Mouse (Mus musculus): ENCODE results near the gene Phtf2. TPM values are rescaled to one million over a fixed set of nuclear protein-coding genes. Genes with fewer than 3 reads are reported as not detected.

The Phtf2 gene
- total and polyA plus RNA-seq, 2 experiments from 2014 or later: 17.4 to 24.9 TPM

- Histone ChIP-seq H3K9me3 (ENCODE audit: low read length) (no peaks in the 10 kb centered on the region), H3K9ac (no peak overlapping the region), H3K27ac (ENCODE audit: low read depth, low read length) (no peak overlapping the region), H3K27me3 (ENCODE audit: insufficient read depth, low read length) (no peaks in the 10 kb centered on the region), H3K4me3 (ENCODE audit: low read depth, low read length) (no peak overlapping the region), H3K36me3 (ENCODE audit: insufficient read depth) (no peaks in the 10 kb centered on the region; the same call in 1 of the 2 replicates), H3K4me1 (ENCODE audit: insufficient read depth) (peaks cover 19% of the 10 kb centered on the region; the same call in 1 of the 2 replicates), H3K4me2 (ENCODE audit: low read depth) (no peak overlapping the region)
- TF ChIP-seq CTCF (IDR thresholded peaks at IDR 0.05; ENCODE audit: low read depth): no peak
- DNase-seq: no peak
- ATAC-seq: no peak
- 77% methylated on average over 4 of the region's 4 CpGs for WGBS
Measured at GRCm38 (mm10) chr5:20884036-20884620, 2.2 kb upstream of the Phtf2 start.

GRCm38 (mm10) chr5:20880797-20881775, 838 bp downstream of the Phtf2 start:
- H3K27ac ChIP-seq (ENCODE audit: low read depth, low read length): peak overlapping the region; percentile 94
- TF ChIP-seq CTCF (IDR thresholded peaks at IDR 0.05; ENCODE audit: low read depth): 0 out of 2 replicates have a peak, but pooled peaks have one; percentile 21
- 3% methylated on average over 45 of the region's 64 CpGs for WGBS
- H3K36me3 ChIP-seq (ENCODE audit: insufficient read depth): no peaks in the 10 kb centered on the region; the same call in 1 of the 2 replicates
- peak overlapping the region; percentile 73 for H3K9ac ChIP-seq
- DNase-seq (peak; percentile 61), ATAC-seq (no peak; the same call in 1 of the 2 replicates)
- peaks cover 19% of the 10 kb centered on the region; the same call in 1 of the 2 replicates for H3K4me1 ChIP-seq (ENCODE audit: insufficient read depth)
- H3K9me3 ChIP-seq (ENCODE audit: low read length): no peaks in the 10 kb centered on the region
- peak overlapping the region; percentile 90 for H3K4me3 ChIP-seq (ENCODE audit: low read depth, low read length)
- peak overlapping the region; percentile 50 for H3K4me2 ChIP-seq (ENCODE audit: low read depth)
- no peaks in the 10 kb centered on the region for H3K27me3 ChIP-seq (ENCODE audit: insufficient read depth, low read length)

DNA sequence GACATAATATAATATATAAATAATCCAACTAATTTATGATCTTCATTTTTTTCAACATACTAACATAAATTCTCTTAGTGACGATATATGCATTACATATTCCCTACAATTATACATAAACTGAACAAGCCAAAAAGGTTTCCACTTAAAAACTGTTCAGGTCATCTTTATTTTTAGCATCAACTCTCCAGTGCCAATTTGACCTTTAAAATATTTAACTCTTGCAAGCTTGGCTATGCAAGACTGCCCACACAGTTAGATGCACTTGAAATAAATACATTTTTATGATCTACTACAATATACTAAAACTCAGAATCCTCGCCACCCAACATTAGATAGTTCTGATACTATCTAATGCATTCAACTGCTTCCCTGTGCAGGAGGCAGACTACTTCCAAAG, 1.5 kb downstream of the Phtf2 start:
- Histone ChIP-seq H3K36me3 (ENCODE audit: insufficient read depth) (no peaks in the 10 kb centered on the region; the same call in 1 of the 2 replicates), H3K27me3 (ENCODE audit: insufficient read depth, low read length) (no peaks in the 10 kb centered on the region), H3K4me2 (ENCODE audit: low read depth) (peak overlapping the region; percentile 50), H3K27ac (ENCODE audit: low read depth, low read length) (no peak overlapping the region), H3K4me3 (ENCODE audit: low read depth, low read length) (peak overlapping the region; percentile 90), H3K9me3 (ENCODE audit: low read length) (no peaks in the 10 kb centered on the region), H3K4me1 (ENCODE audit: insufficient read depth) (peaks cover 19% of the 10 kb centered on the region; the same call in 1 of the 2 replicates), H3K9ac (no peak overlapping the region)
- ATAC-seq (no peak), DNase-seq (no peak)
- 72% methylated on average over 2 of the region's 2 CpGs for WGBS
- no peak for TF ChIP-seq CTCF (IDR thresholded peaks at IDR 0.05; ENCODE audit: low read depth)

- DNase-seq (no peak), ATAC-seq (no peak)
- no peak for TF ChIP-seq CTCF (IDR thresholded peaks at IDR 0.05; ENCODE audit: low read depth)
- Histone ChIP-seq H3K36me3 (ENCODE audit: insufficient read depth) (no peaks in the 10 kb centered on the region), H3K9me3 (ENCODE audit: low read length) (no peaks in the 10 kb centered on the region), H3K4me2 (ENCODE audit: low read depth) (no peak overlapping the region), H3K4me3 (ENCODE audit: low read depth, low read length) (no peak overlapping the region), H3K27me3 (ENCODE audit: insufficient read depth, low read length) (no peaks in the 10 kb centered on the region), H3K4me1 (ENCODE audit: insufficient read depth) (peaks cover 6% of the 10 kb centered on the region; the same call in 1 of the 2 replicates), H3K27ac (ENCODE audit: low read depth, low read length) (no peak overlapping the region), H3K9ac (no peak overlapping the region)
- WGBS: 83% methylated on average over 1 of the region's 1 CpGs
Measured at GRCm38 (mm10) chr5:20876934-20877426, 4.9 kb downstream of the Phtf2 start.

- Histone ChIP-seq H3K27me3 (ENCODE audit: insufficient read depth, low read length) (no peaks in the 10 kb centered on the region), H3K9me3 (ENCODE audit: low read length) (no peaks in the 10 kb centered on the region), H3K9ac (no peak overlapping the region), H3K4me1 (ENCODE audit: insufficient read depth) (no peaks in the 10 kb centered on the region), H3K27ac (ENCODE audit: low read depth, low read length) (no peak overlapping the region), H3K4me3 (ENCODE audit: low read depth, low read length) (no peak overlapping the region), H3K4me2 (ENCODE audit: low read depth) (no peak overlapping the region), H3K36me3 (ENCODE audit: insufficient read depth) (no peaks in the 10 kb centered on the region)
- ATAC-seq (no peak), DNase-seq (no peak)
- WGBS: 95% methylated on average over 1 of the region's 1 CpGs
- TF ChIP-seq CTCF (IDR thresholded peaks at IDR 0.05; ENCODE audit: low read depth): no peak
Measured at GRCm38 (mm10) chr5:20873146-20873545, 8.8 kb downstream of the Phtf2 start.

DNA sequence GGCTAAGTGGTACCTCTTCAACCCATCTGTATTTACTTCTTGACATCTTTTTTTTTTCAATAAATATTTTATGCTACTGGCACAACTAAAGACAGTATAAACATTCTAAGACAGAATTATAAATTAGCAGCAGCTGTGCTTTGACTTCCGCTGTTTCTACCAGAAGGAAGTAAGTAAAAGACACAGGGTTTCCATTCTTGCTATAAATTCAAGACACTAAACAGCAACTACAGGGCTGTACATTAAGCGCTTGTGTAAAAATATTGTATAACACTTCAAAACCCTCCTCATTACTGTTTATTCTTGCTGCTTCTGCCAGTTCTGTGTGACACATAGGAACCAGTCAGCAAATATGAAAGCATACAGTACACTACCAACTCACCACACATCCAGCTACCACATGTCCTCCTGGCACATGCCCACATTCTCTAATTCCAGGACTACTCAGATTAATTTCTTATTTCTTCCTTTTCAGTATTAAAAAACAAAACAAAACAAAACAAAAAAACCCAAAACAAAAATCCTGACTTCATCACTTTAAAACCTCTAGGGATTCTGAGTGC, 16.6 kb downstream of the Phtf2 start:
- DNase-seq (no peak), ATAC-seq (no peak)
- Histone ChIP-seq H3K4me2 (ENCODE audit: low read depth) (no peak overlapping the region), H3K27me3 (ENCODE audit: insufficient read depth, low read length) (no peaks in the 10 kb centered on the region), H3K9me3 (ENCODE audit: low read length) (no peaks in the 10 kb centered on the region), H3K36me3 (ENCODE audit: insufficient read depth) (no peaks in the 10 kb centered on the region), H3K27ac (ENCODE audit: low read depth, low read length) (no peak overlapping the region), H3K4me3 (ENCODE audit: low read depth, low read length) (no peak overlapping the region), H3K9ac (no peak overlapping the region), H3K4me1 (ENCODE audit: insufficient read depth) (no peaks in the 10 kb centered on the region; the same call in 1 of the 2 replicates)
- no peak for TF ChIP-seq CTCF (IDR thresholded peaks at IDR 0.05; ENCODE audit: low read depth)
- 72% methylated on average over 2 of the region's 2 CpGs for WGBS

Data from forebrain, postnatal 0 days (tissue).